Mouse (Mus musculus) myocyte (in vitro differentiated cells): ENCODE measurements at regions not wholly inside any gene's neighbourhood (a gene's known extent, or its start where the extent isn't known, plus 50 kb on each side); places are given as distances from the start of the nearest gene placed in this dataset.

Source experiments
- H3K27me3 ChIP-seq: one replicate; pipeline ENCODE4 v1.6.1; 2011; ENCODE audit not compliant: control insufficient read depth, insufficient read depth, insufficient read length
- H3K36me3 ChIP-seq: one replicate; pipeline ENCODE4 v1.6.1; 2011; ENCODE audit not compliant: control insufficient read depth, insufficient read depth
- H3K4me2 ChIP-seq: one replicate; pipeline ENCODE4 v1.6.1; 2011; ENCODE audit warnings: low read depth, control low read depth
- H3K4me3 ChIP-seq: one replicate; pipeline ENCODE4 v1.5.1; 2011; ENCODE audit warnings: mild to moderate bottlenecking, control low read depth, moderate library complexity
- H3K79me2 ChIP-seq: one replicate; pipeline ENCODE4 v1.6.1; 2011; ENCODE audit not compliant: control insufficient read depth, insufficient read depth
- H3ac ChIP-seq: one replicate; pipeline ENCODE4 v1.6.1; 2011; ENCODE audit not compliant: control insufficient read depth, insufficient read length
- CEBPB ChIP-seq: IDR thresholded peaks from 2 replicates; pipeline ENCODE4 v1.6.1; 2011; ENCODE audit warnings: mild to moderate bottlenecking, moderate library complexity; ENCODE audit not compliant: poor library complexity, insufficient read depth, severe bottlenecking
- E2F4 ChIP-seq: IDR thresholded peaks from one replicate; pipeline ENCODE4 v1.6.1; 2011; ENCODE audit warnings: mild to moderate bottlenecking, control low read depth, moderate library complexity; ENCODE audit not compliant: insufficient read depth
- MAX ChIP-seq: IDR thresholded peaks from one replicate; pipeline ENCODE4 v1.6.1; 2011; ENCODE audit warnings: low read depth, mild to moderate bottlenecking, control low read depth
- MYOD1 ChIP-seq, 3 experiments: IDR thresholded peaks; one replicate each; pipeline ENCODE4 v1.6.1; 2011; ENCODE audit warnings: control low read depth in 2 of 3, low read depth in 2 of 3, mild to moderate bottlenecking in 2 of 3, moderate library complexity in 1 of 3; ENCODE audit not compliant: insufficient read length in 2 of 3, control insufficient read depth in 1 of 3
- MYOG ChIP-seq, 3 experiments: IDR thresholded peaks; one replicate each; pipeline ENCODE4 v1.6.1; 2011; ENCODE audit warnings: control low read depth in 2 of 3, low read depth in 2 of 3, mild to moderate bottlenecking in 2 of 3; ENCODE audit not compliant: insufficient read length in 2 of 3, control insufficient read depth in 1 of 3, insufficient read depth in 1 of 3
- POLR2A ChIP-seq: IDR thresholded peaks from one replicate; pipeline ENCODE4 v1.6.1; 2011; ENCODE audit warnings: low read depth, mild to moderate bottlenecking, control low read depth, moderate library complexity; ENCODE audit not compliant: insufficient read length
- POLR2AphosphoS2 ChIP-seq: IDR thresholded peaks from one replicate; pipeline ENCODE4 v1.6.1; 2011; ENCODE audit warnings: low read depth, control low read depth; ENCODE audit not compliant: insufficient read length
- REST ChIP-seq: IDR thresholded peaks from one replicate; pipeline ENCODE4 v1.6.1; 2011; ENCODE audit warnings: mild to moderate bottlenecking, control low read depth, moderate library complexity; ENCODE audit not compliant: insufficient read depth, insufficient read length
- SRF ChIP-seq: IDR thresholded peaks from one replicate; pipeline ENCODE4 v1.6.1; 2011; ENCODE audit warnings: low read depth; ENCODE audit not compliant: control insufficient read depth, insufficient read length
- TCF12 ChIP-seq: IDR thresholded peaks from one replicate; pipeline ENCODE4 v1.6.1; 2011; ENCODE audit warnings: mild to moderate bottlenecking, control low read depth; ENCODE audit not compliant: poor library complexity, insufficient read depth, severe bottlenecking
- TCF3 ChIP-seq: IDR thresholded peaks from one replicate; pipeline ENCODE4 v1.6.1; 2011; ENCODE audit warnings: low read depth, control low read depth; ENCODE audit not compliant: insufficient read length
- USF1 ChIP-seq: IDR thresholded peaks from one replicate; pipeline ENCODE4 v1.6.1; 2011; ENCODE audit warnings: low read depth, mild to moderate bottlenecking, control low read depth, moderate library complexity

DNA sequence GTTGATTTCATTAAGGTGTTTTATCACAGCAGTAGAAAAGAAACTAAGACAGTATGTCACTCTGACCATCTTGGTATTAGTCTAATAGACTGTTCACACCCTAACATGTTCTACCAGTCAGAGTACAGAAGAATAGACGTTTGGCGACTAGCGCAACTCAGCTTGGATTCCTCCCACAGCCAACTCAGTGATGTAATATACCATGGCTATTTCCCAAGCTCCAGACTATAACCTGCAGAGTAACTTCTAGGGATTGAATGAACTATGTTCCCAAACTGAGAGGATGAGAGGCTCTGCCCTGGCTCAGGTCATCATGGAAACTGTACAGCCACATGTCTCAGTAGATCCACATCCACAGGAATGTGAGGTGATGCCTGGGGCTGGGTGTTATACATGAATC, 128.6 kb upstream of the Plcz1 start:
- TF ChIP-seq POLR2A (no peak), E2F4 (no peak), MYOD1 (IDR thresholded peaks at IDR 0.05; ENCODE audit: control insufficient read depth in 1 of 3, insufficient read length in 2 of 3, low read depth in 2 of 3) (no peak), MYOG (IDR thresholded peaks at IDR 0.05; ENCODE audit: control insufficient read depth in 1 of 3, insufficient read depth in 1 of 3, insufficient read length in 2 of 3, low read depth in 2 of 3) (no peak), CEBPB (no peak), USF1 (no peak), REST (no peak), SRF (no peak), TCF12 (no peak), POLR2AphosphoS2 (no peak), TCF3 (no peak), MAX (no peak)
- Histone ChIP-seq H3ac (no peak overlapping the region), H3K27me3 (no peaks in the 10 kb centered on the region), H3K79me2 (no peaks in the 10 kb centered on the region), H3K36me3 (no peaks in the 10 kb centered on the region), H3K4me2 (no peak overlapping the region), H3K4me3 (no peak overlapping the region)

DNA sequence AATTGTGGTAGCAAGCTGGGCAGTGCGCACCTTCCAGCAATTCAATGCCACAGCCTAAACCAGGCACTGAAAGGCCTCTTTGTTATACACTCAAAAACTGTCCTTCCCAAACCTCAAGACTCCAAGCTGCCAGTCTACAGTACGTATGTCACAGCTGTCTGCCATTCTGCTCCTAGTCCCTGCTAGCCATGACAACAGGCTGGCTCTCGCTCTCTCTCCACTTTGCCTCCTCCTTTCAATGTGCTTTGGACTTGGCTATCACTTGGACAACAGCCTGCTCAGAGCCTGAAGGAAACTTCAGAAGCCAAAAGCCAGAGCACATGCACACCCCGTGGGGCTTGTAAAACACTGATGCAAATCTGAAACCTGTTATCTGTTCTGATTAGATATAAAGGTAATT, 125.9 kb upstream of the Plcz1 start:
- Histone ChIP-seq H3K79me2 (no peaks in the 10 kb centered on the region), H3ac (no peak overlapping the region), H3K4me3 (no peak overlapping the region), H3K27me3 (no peaks in the 10 kb centered on the region), H3K36me3 (no peaks in the 10 kb centered on the region), H3K4me2 (no peak overlapping the region)
- TF ChIP-seq REST (no peak), TCF12 (no peak)

- TF ChIP-seq CEBPB (no peak), MAX (no peak), POLR2AphosphoS2 (no peak)
- no peaks in the 10 kb centered on the region for H3K36me3 ChIP-seq
- H3K79me2 ChIP-seq, result no peaks in the 10 kb centered on the region
- H3K4me3 ChIP-seq, result no peak overlapping the region
- no peak overlapping the region for H3ac ChIP-seq
- H3K4me2 ChIP-seq, result no peak overlapping the region
- no peaks in the 10 kb centered on the region for H3K27me3 ChIP-seq
Measured at GRCm38 (mm10) chr6:140162729-140163128, 121.5 kb upstream of the Plcz1 start.

GRCm38 (mm10) chr6:140161482-140161881, 120.2 kb upstream of the Plcz1 start:
- no peak overlapping the region for H3K4me3 ChIP-seq
- no peak overlapping the region for H3K4me2 ChIP-seq

DNA sequence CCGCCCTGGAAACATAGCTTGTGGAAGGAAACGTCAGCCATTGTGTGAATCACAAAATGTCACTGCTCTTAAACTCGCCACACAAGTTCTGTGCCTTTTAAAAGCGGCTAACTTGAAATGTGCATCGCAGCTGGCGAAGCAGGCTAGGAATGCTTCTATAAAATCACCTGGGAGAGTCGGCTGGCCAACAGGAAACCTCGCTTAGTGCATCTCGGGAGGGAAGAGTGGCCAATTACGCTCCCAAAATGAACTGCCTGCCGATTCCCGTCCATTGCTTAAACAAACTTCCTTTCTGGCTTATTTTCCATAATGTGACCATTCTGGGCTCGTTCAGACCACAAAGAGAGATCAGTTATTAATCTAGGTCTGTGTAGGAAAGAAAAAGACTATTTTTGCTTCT, 119.7 kb upstream of the Plcz1 start:
- Histone ChIP-seq H3K4me3 (no peak overlapping the region), H3ac (no peak overlapping the region), H3K79me2 (no peaks in the 10 kb centered on the region), H3K27me3 (no peaks in the 10 kb centered on the region), H3K4me2 (no peak overlapping the region), H3K36me3 (no peaks in the 10 kb centered on the region)
- TF ChIP-seq TCF3 (no peak), CEBPB (no peak), POLR2AphosphoS2 (no peak)

More at GRCm38 (mm10) chr6:140161482-140161881, 120.2 kb upstream of the Plcz1 start:
- Histone ChIP-seq H3K36me3 (no peaks in the 10 kb centered on the region), H3K79me2 (no peaks in the 10 kb centered on the region), H3K27me3 (no peaks in the 10 kb centered on the region), H3ac (no peak overlapping the region)
- no peak for TF ChIP-seq MYOG (IDR thresholded peaks at IDR 0.05; ENCODE audit: control insufficient read depth in 1 of 3, insufficient read depth in 1 of 3, insufficient read length in 2 of 3, low read depth in 2 of 3)
- no peak for TF ChIP-seq E2F4
- no peak for TF ChIP-seq POLR2AphosphoS2
- no peak for TF ChIP-seq SRF
- no peak for TF ChIP-seq REST
- no peak for TF ChIP-seq USF1
- TF ChIP-seq MYOD1 (IDR thresholded peaks at IDR 0.05; ENCODE audit: control insufficient read depth in 1 of 3, insufficient read length in 2 of 3, low read depth in 2 of 3), result no peak
- no peak for TF ChIP-seq MAX
- no peak for TF ChIP-seq POLR2A
- TF ChIP-seq CEBPB, result no peak
- no peak for TF ChIP-seq TCF12
- no peak for TF ChIP-seq TCF3

DNA sequence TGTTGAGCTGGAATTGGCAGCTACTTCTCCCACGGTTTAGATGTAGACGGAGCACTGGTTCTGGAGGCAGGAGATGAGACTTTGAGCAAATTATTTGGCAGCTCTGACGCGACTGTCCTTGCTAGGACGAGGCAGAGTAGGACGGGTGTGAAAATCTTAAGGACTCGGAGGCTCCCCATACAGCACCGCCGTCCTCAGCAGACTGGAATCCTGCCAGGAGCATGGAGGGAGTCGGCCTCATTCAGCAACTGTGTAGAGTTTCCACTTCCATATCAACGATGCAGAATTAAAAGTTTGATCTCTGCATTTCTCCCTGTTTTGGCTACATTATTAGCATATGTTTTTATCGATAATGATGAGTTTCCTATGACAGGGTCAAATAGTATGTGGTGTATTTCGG, 117.7 kb upstream of the Plcz1 start:
- TF ChIP-seq TCF3 (no peak), CEBPB (no peak), USF1 (no peak), E2F4 (no peak), MYOG (IDR thresholded peaks at IDR 0.05; ENCODE audit: control insufficient read depth in 1 of 3, insufficient read depth in 1 of 3, insufficient read length in 2 of 3, low read depth in 2 of 3) (no peak), MYOD1 (IDR thresholded peaks at IDR 0.05; ENCODE audit: control insufficient read depth in 1 of 3, insufficient read length in 2 of 3, low read depth in 2 of 3) (no peak), REST (no peak), SRF (no peak)
- no peak overlapping the region for H3K4me2 ChIP-seq
- no peaks in the 10 kb centered on the region for H3K36me3 ChIP-seq
- H3K4me3 ChIP-seq, result no peak overlapping the region
- no peak overlapping the region for H3ac ChIP-seq
- H3K79me2 ChIP-seq, result no peaks in the 10 kb centered on the region
- H3K27me3 ChIP-seq, result no peaks in the 10 kb centered on the region
